Mouse (Mus musculus) forebrain, embryonic 12.5 days (tissue): ENCODE results near the gene Maats1. TPM values are rescaled to one million over a fixed set of nuclear protein-coding genes. Genes with fewer than 3 reads are reported as not detected.

Experiments
- polyA plus RNA-seq: library from polyadenylated mRNA; unstranded; fragments of >200 nt; fragmentation: Nextera tagmentation; extraction: Ambion mirVana; gene quantifications from 2 replicates; pipeline ENCODE4 v1.2.1, GENCODE M21; 2016

Maats1 gene
- polyA plus RNA-seq, 1 experiment from 2014 or later: 0.60 TPM

Other genes with a start within 250 kb of the Maats1 start
- not detected in 2 replicates for gene Nr1i2, start 47.3 kb downstream of the Maats1 start, polyA plus RNA-seq
- 141 and 144 TPM in 2 replicates for gene Cox17, start 4.8 kb upstream of the Maats1 start, polyA plus RNA-seq
- not detected in 2 replicates for gene Gm21987, start 4.9 kb upstream of the Maats1 start, polyA plus RNA-seq
- 0.49 and 0.50 TPM in 2 replicates for gene Popdc2, start 20.1 kb upstream of the Maats1 start, polyA plus RNA-seq
- gene Pla1a, start 91.0 kb upstream of the Maats1 start, polyA plus RNA-seq: 0.15 and 0.73 TPM in 2 replicates
- 140 and 142 TPM in 2 replicates for gene Adprh, start 110.6 kb upstream of the Maats1 start, polyA plus RNA-seq
- 0.59 and 0.77 TPM in 2 replicates for gene Cd80, start 113.4 kb upstream of the Maats1 start, polyA plus RNA-seq
- gene Timmdc1, start 180.5 kb upstream of the Maats1 start, polyA plus RNA-seq: 30.5 and 37.0 TPM in 2 replicates
- gene Poglut1, start 208.1 kb upstream of the Maats1 start, polyA plus RNA-seq: 72.7 and 78.4 TPM in 2 replicates
- 57.4 and 70.5 TPM in 2 replicates for gene Tmem39a, start 216.6 kb upstream of the Maats1 start, polyA plus RNA-seq